Mouse (Mus musculus) myocyte (in vitro differentiated cells): Measurements from ENCODE around the gene Cdc42ep3.

ENCODE experiments used
- CEBPB ChIP-seq: IDR thresholded peaks from 2 replicates; pipeline ENCODE4 v1.6.1; 2011; ENCODE audit warnings: mild to moderate bottlenecking, moderate library complexity; ENCODE audit not compliant: poor library complexity, insufficient read depth, severe bottlenecking
- E2F4 ChIP-seq: IDR thresholded peaks from one replicate; pipeline ENCODE4 v1.6.1; 2011; ENCODE audit warnings: mild to moderate bottlenecking, control low read depth, moderate library complexity; ENCODE audit not compliant: insufficient read depth
- MAX ChIP-seq: IDR thresholded peaks from one replicate; pipeline ENCODE4 v1.6.1; 2011; ENCODE audit warnings: low read depth, mild to moderate bottlenecking, control low read depth
- MYOD1 ChIP-seq, 3 experiments: IDR thresholded peaks; one replicate each; pipeline ENCODE4 v1.6.1; 2011; ENCODE audit warnings: control low read depth in 2 of 3, low read depth in 2 of 3, mild to moderate bottlenecking in 2 of 3, moderate library complexity in 1 of 3; ENCODE audit not compliant: insufficient read length in 2 of 3, control insufficient read depth in 1 of 3
- MYOG ChIP-seq, 3 experiments: IDR thresholded peaks; one replicate each; pipeline ENCODE4 v1.6.1; 2011; ENCODE audit warnings: control low read depth in 2 of 3, low read depth in 2 of 3, mild to moderate bottlenecking in 2 of 3; ENCODE audit not compliant: insufficient read length in 2 of 3, control insufficient read depth in 1 of 3, insufficient read depth in 1 of 3
- POLR2A ChIP-seq: IDR thresholded peaks from one replicate; pipeline ENCODE4 v1.6.1; 2011; ENCODE audit warnings: low read depth, mild to moderate bottlenecking, control low read depth, moderate library complexity; ENCODE audit not compliant: insufficient read length
- REST ChIP-seq: IDR thresholded peaks from one replicate; pipeline ENCODE4 v1.6.1; 2011; ENCODE audit warnings: mild to moderate bottlenecking, control low read depth, moderate library complexity; ENCODE audit not compliant: insufficient read depth, insufficient read length
- SRF ChIP-seq: IDR thresholded peaks from one replicate; pipeline ENCODE4 v1.6.1; 2011; ENCODE audit warnings: low read depth; ENCODE audit not compliant: control insufficient read depth, insufficient read length
- TCF12 ChIP-seq: IDR thresholded peaks from one replicate; pipeline ENCODE4 v1.6.1; 2011; ENCODE audit warnings: mild to moderate bottlenecking, control low read depth; ENCODE audit not compliant: poor library complexity, insufficient read depth, severe bottlenecking
- USF1 ChIP-seq: IDR thresholded peaks from one replicate; pipeline ENCODE4 v1.6.1; 2011; ENCODE audit warnings: low read depth, mild to moderate bottlenecking, control low read depth, moderate library complexity

- TF ChIP-seq MYOG (IDR thresholded peaks at IDR 0.05; ENCODE audit: control insufficient read depth in 1 of 3, insufficient read depth in 1 of 3, insufficient read length in 2 of 3, low read depth in 2 of 3) (peak; percentile 2 to 64 (median 38)), POLR2A (no peak), E2F4 (no peak), CEBPB (no peak), MAX (no peak), TCF12 (peak; percentile 48), REST (no peak), SRF (no peak), MYOD1 (IDR thresholded peaks at IDR 0.05; ENCODE audit: control insufficient read depth in 1 of 3, insufficient read length in 2 of 3, low read depth in 2 of 3) (peak; percentile 6 to 83 (median 57)), USF1 (no peak)
Observed at GRCm38 (mm10) chr17:79337494-79337893, 17.4 kb downstream of the Cdc42ep3 start.
